Mouse (Mus musculus): ENCODE data around the gene Ndufaf2. TPM values are rescaled to one million over a fixed set of nuclear protein-coding genes. Genes with fewer than 3 reads are reported as not detected.

Ndufaf2 gene
- total RNA-seq, 1 experiment from 2014 or later = 19.1 TPM

GRCm38 (mm10) chr13:108047364-108047763 is 111.1 kb downstream of the Ndufaf2 start:
- no peak for ATAC-seq (replicated peaks; ENCODE audit: insufficient number of reproducible peaks, low FRiP score, low TSS enrichment, poor library complexity, severe bottlenecking)

- no peak for ATAC-seq (replicated peaks; ENCODE audit: insufficient number of reproducible peaks, low FRiP score, low TSS enrichment, poor library complexity, severe bottlenecking)
These were observed 111.5 kb downstream of the Ndufaf2 start for GRCm38 (mm10) chr13:108046891-108047290.

- no peak for ATAC-seq (replicated peaks; ENCODE audit: insufficient number of reproducible peaks, low FRiP score, low TSS enrichment, poor library complexity, severe bottlenecking)
These were observed 112.4 kb downstream of the Ndufaf2 start for GRCm38 (mm10) chr13:108046071-108046470.

- ATAC-seq (replicated peaks; ENCODE audit: insufficient number of reproducible peaks, low FRiP score, low TSS enrichment, poor library complexity, severe bottlenecking) = no peak
These were observed 112.8 kb downstream of the Ndufaf2 start for GRCm38 (mm10) chr13:108045646-108046045.

- ATAC-seq (replicated peaks; ENCODE audit: insufficient number of reproducible peaks, low FRiP score, low TSS enrichment, poor library complexity, severe bottlenecking) = peak; percentile 65
These were observed 114.0 kb downstream of the Ndufaf2 start, which contains the start of gene Smim15 for GRCm38 (mm10) chr13:108044222-108044941. Smim15 (plus strand) TSS chr13:108044446.

GRCm38 (mm10) chr13:108043431-108044221 is 114.8 kb downstream of the Ndufaf2 start:
- ATAC-seq (replicated peaks; ENCODE audit: insufficient number of reproducible peaks, low FRiP score, low TSS enrichment, poor library complexity, severe bottlenecking) = no peak

- ATAC-seq (replicated peaks; ENCODE audit: insufficient number of reproducible peaks, low FRiP score, low TSS enrichment, poor library complexity, severe bottlenecking) = peak; percentile 83
These were observed 117.1 kb downstream of the Ndufaf2 start for GRCm38 (mm10) chr13:108041358-108041757.

- ATAC-seq (replicated peaks; ENCODE audit: insufficient number of reproducible peaks, low FRiP score, low TSS enrichment, poor library complexity, severe bottlenecking) = no peak
These were observed 118.0 kb downstream of the Ndufaf2 start for GRCm38 (mm10) chr13:108040451-108040850.

GRCm38 (mm10) chr13:108039902-108040301 is 118.5 kb downstream of the Ndufaf2 start:
- no peak for ATAC-seq (replicated peaks; ENCODE audit: insufficient number of reproducible peaks, low FRiP score, low TSS enrichment, poor library complexity, severe bottlenecking)

GRCm38 (mm10) chr13:108039375-108039774 is 119.0 kb downstream of the Ndufaf2 start:
- ATAC-seq (replicated peaks; ENCODE audit: insufficient number of reproducible peaks, low FRiP score, low TSS enrichment, poor library complexity, severe bottlenecking) = no peak

GRCm38 (mm10) chr13:108032789-108033188 is 125.6 kb downstream of the Ndufaf2 start:
- no peak for ATAC-seq (replicated peaks; ENCODE audit: insufficient number of reproducible peaks, low FRiP score, low TSS enrichment, poor library complexity, severe bottlenecking)

GRCm38 (mm10) chr13:108025802-108026201 is 132.6 kb downstream of the Ndufaf2 start:
- no peak for ATAC-seq (replicated peaks; ENCODE audit: insufficient number of reproducible peaks, low FRiP score, low TSS enrichment, poor library complexity, severe bottlenecking)

GRCm38 (mm10) chr13:108017349-108017748 is 141.1 kb downstream of the Ndufaf2 start:
- ATAC-seq (replicated peaks; ENCODE audit: insufficient number of reproducible peaks, low FRiP score, low TSS enrichment, poor library complexity, severe bottlenecking) = no peak

- ATAC-seq (replicated peaks; ENCODE audit: insufficient number of reproducible peaks, low FRiP score, low TSS enrichment, poor library complexity, severe bottlenecking) = no peak
These were observed 143.3 kb downstream of the Ndufaf2 start for GRCm38 (mm10) chr13:108015166-108015565.

- ATAC-seq (replicated peaks; ENCODE audit: insufficient number of reproducible peaks, low FRiP score, low TSS enrichment, poor library complexity, severe bottlenecking) = no peak
These were observed 144.6 kb downstream of the Ndufaf2 start for GRCm38 (mm10) chr13:108013839-108014238.

- no peak for ATAC-seq (replicated peaks; ENCODE audit: insufficient number of reproducible peaks, low FRiP score, low TSS enrichment, poor library complexity, severe bottlenecking)
These were observed 145.3 kb downstream of the Ndufaf2 start for GRCm38 (mm10) chr13:108013110-108013509.

GRCm38 (mm10) chr13:108007861-108008260 is 150.6 kb downstream of the Ndufaf2 start:
- ATAC-seq (replicated peaks; ENCODE audit: insufficient number of reproducible peaks, low FRiP score, low TSS enrichment, poor library complexity, severe bottlenecking) = no peak

- no peak for ATAC-seq (replicated peaks; ENCODE audit: insufficient number of reproducible peaks, low FRiP score, low TSS enrichment, poor library complexity, severe bottlenecking)
These were observed 162.1 kb downstream of the Ndufaf2 start for GRCm38 (mm10) chr13:107996301-107996700.

GRCm38 (mm10) chr13:107995211-107995610 is 163.2 kb downstream of the Ndufaf2 start:
- no peak for ATAC-seq (replicated peaks; ENCODE audit: insufficient number of reproducible peaks, low FRiP score, low TSS enrichment, poor library complexity, severe bottlenecking)

GRCm38 (mm10) chr13:107992573-107992972 is 165.8 kb downstream of the Ndufaf2 start:
- no peak for ATAC-seq (replicated peaks; ENCODE audit: insufficient number of reproducible peaks, low FRiP score, low TSS enrichment, poor library complexity, severe bottlenecking)
